Mouse (Mus musculus) midbrain, embryonic 13.5 days (tissue): Measurements from ENCODE around the gene Cpsf4l. TPM values are rescaled to one million over a fixed set of nuclear protein-coding genes. Genes with fewer than 3 reads are reported as not detected.
A peak's percentile ranks its signal among the peaks of the same experiment; 100 is the strongest.

Source experiments
- ATAC-seq: fragments of 200-750 bp; cut with Nextera tagmentation; 2 replicates; pipeline ENCODE4 v1.8.0; 2017; ENCODE audit warnings: mild to moderate bottlenecking, moderate TSS enrichment, moderate library complexity
- H3K27ac ChIP-seq: fragments of 300-500 bp; sonication (generic); 2 replicates; pipeline ENCODE4 v1.5.1; 2015; ENCODE audit warnings: inconsistent platforms, mild to moderate bottlenecking, moderate library complexity
- H3K27me3 ChIP-seq: fragments of 300-500 bp; sonication (generic); 2 replicates; pipeline ENCODE4 v1.6.1; 2015; ENCODE audit warnings: mild to moderate bottlenecking, inconsistent platforms
- H3K36me3 ChIP-seq: fragments of 300-500 bp; sonication (generic); 2 replicates; pipeline ENCODE4 v1.6.1; 2015; ENCODE audit warnings: mild to moderate bottlenecking, inconsistent platforms
- H3K4me1 ChIP-seq: fragments of 300-500 bp; sonication (generic); replicated peaks from 2 replicates; pipeline ENCODE4 v1.6.1; 2015; ENCODE audit warnings: inconsistent platforms
- H3K4me2 ChIP-seq: fragments of 300-500 bp; sonication (generic); replicated peaks from 2 replicates; pipeline ENCODE4 v1.6.1; 2015; ENCODE audit warnings: moderate library complexity, mild to moderate bottlenecking, inconsistent platforms
- H3K4me3 ChIP-seq: fragments of 300-500 bp; sonication (generic); replicated peaks from 2 replicates; pipeline ENCODE4 v1.5.1; 2015; ENCODE audit warnings: mild to moderate bottlenecking, inconsistent platforms
- H3K9ac ChIP-seq: fragments of 300-500 bp; sonication (generic); replicated peaks from 2 replicates; pipeline ENCODE4 v1.6.1; 2015; ENCODE audit warnings: mild to moderate bottlenecking, inconsistent platforms
- H3K9me3 ChIP-seq: fragments of 300-500 bp; sonication (generic); 2 replicates; pipeline ENCODE4 v1.6.1; 2016; ENCODE audit warnings: mild to moderate bottlenecking, inconsistent platforms
- WGBS: fragments of 180-500 bp; shearing (Covaris S2); methylation state at CpG from one replicate; pipeline ENCODE4 v1.1.7; 2015; 5-methylcytosine and 5-hydroxymethylcytosine counted together
- polyA plus RNA-seq: library from polyadenylated mRNA; unstranded; fragments of >200 nt; fragmentation: Nextera tagmentation; extraction: Ambion mirVana; gene quantifications from 2 replicates; pipeline ENCODE4 v1.2.1, GENCODE M21; 2015

Cpsf4l gene
- polyA plus RNA-seq, 1 experiment from 2014 or later: 0.54 TPM

- Histone ChIP-seq H3K36me3 (peaks cover 85% of the 10 kb centered on the region), H3K9ac (no peak overlapping the region), H3K4me1 (peaks cover 13% of the 10 kb centered on the region), H3K9me3 (no peaks in the 10 kb centered on the region), H3K4me2 (no peak overlapping the region), H3K27ac (no peak overlapping the region), H3K27me3 (no peaks in the 10 kb centered on the region), H3K4me3 (no peak overlapping the region)
- 94% methylated on average over 5 of the region's 5 CpGs for WGBS
- ATAC-seq: no peak
These were observed 18.5 kb downstream of the Cpsf4l start for GRCm38 (mm10) chr11:113691318-113691717.

- Histone ChIP-seq H3K36me3 (peaks cover 76% of the 10 kb centered on the region), H3K4me3 (no peak overlapping the region), H3K4me2 (no peak overlapping the region), H3K27me3 (no peaks in the 10 kb centered on the region), H3K9ac (no peak overlapping the region), H3K27ac (no peak overlapping the region), H3K9me3 (no peaks in the 10 kb centered on the region), H3K4me1 (peaks cover 20% of the 10 kb centered on the region)
- 94% methylated on average over 12 of the region's 12 CpGs for WGBS
- no peak for ATAC-seq
These were observed 19.3 kb downstream of the Cpsf4l start for GRCm38 (mm10) chr11:113690506-113690905.

- ATAC-seq: no peak
- Histone ChIP-seq H3K4me2 (peak overlapping the region; percentile 2), H3K9me3 (no peaks in the 10 kb centered on the region), H3K4me1 (peaks cover 42% of the 10 kb centered on the region), H3K27me3 (no peaks in the 10 kb centered on the region), H3K4me3 (no peak overlapping the region), H3K36me3 (peaks cover 42% of the 10 kb centered on the region), H3K9ac (peak overlapping the region; percentile 48), H3K27ac (no peak overlapping the region)
- 45% methylated on average over 2 of the region's 2 CpGs for WGBS
These were observed 22.8 kb downstream of the Cpsf4l start for GRCm38 (mm10) chr11:113687031-113687430.

GRCm38 (mm10) chr11:113684707-113685426 is 24.9 kb downstream of the Cpsf4l start:
- no peak for ATAC-seq
- peaks cover 24% of the 10 kb centered on the region for H3K36me3 ChIP-seq
- peak overlapping the region; percentile 80 for H3K9ac ChIP-seq
- H3K4me2 ChIP-seq: peak overlapping the region; percentile 83
- 45% methylated on average over 25 of the region's 25 CpGs for WGBS
- peaks cover 51% of the 10 kb centered on the region for H3K4me1 ChIP-seq
- no peaks in the 10 kb centered on the region for H3K27me3 ChIP-seq
- peak overlapping the region; percentile 85 for H3K4me3 ChIP-seq
- no peaks in the 10 kb centered on the region for H3K9me3 ChIP-seq
- peak overlapping the region; percentile 96 for H3K27ac ChIP-seq

- Histone ChIP-seq H3K27me3 (no peaks in the 10 kb centered on the region), H3K4me2 (peak within 1 kb of the TSS; percentile 94), H3K27ac (peak within 1 kb of the TSS; percentile 96), H3K9ac (peak within 1 kb of the TSS; percentile 86), H3K36me3 (peaks cover 17% of the 10 kb centered on the region), H3K4me3 (peak within 1 kb of the TSS; percentile 85), H3K4me1 (peaks cover 51% of the 10 kb centered on the region), H3K9me3 (no peaks in the 10 kb centered on the region)
- peak; percentile 96 for ATAC-seq
- under 1% methylated on average over 61 of the region's 73 CpGs for WGBS
These were observed 25.7 kb downstream of the Cpsf4l start, which contains the start of the genes Fam104a and D11Wsu47e for GRCm38 (mm10) chr11:113683957-113684706. Gene Fam104a (minus strand): TSS chr11:113684155. Gene D11Wsu47e (plus strand): TSS chr11:113684412.

- peaks cover 11% of the 10 kb centered on the region for H3K36me3 ChIP-seq
- 0% methylated on average over 25 of the region's 38 CpGs for WGBS
- ATAC-seq: peak; percentile 85; the same call in 1 of the 2 replicates
- H3K9me3 ChIP-seq: no peaks in the 10 kb centered on the region
- peak overlapping the region; percentile 86 for H3K9ac ChIP-seq
- peaks cover 51% of the 10 kb centered on the region for H3K4me1 ChIP-seq
- H3K27me3 ChIP-seq: no peaks in the 10 kb centered on the region
- H3K4me2 ChIP-seq: peak overlapping the region; percentile 94
- H3K27ac ChIP-seq: peak overlapping the region; percentile 96
- peak overlapping the region; percentile 85 for H3K4me3 ChIP-seq
These were observed 26.2 kb downstream of the Cpsf4l start for GRCm38 (mm10) chr11:113683627-113683956.

GRCm38 (mm10) chr11:113682897-113683626 is 26.8 kb downstream of the Cpsf4l start:
- peaks cover 56% of the 10 kb centered on the region for H3K4me1 ChIP-seq
- H3K4me3 ChIP-seq: peak overlapping the region; percentile 85
- H3K9me3 ChIP-seq: no peaks in the 10 kb centered on the region
- peak overlapping the region; percentile 94 for H3K4me2 ChIP-seq
- peak overlapping the region; percentile 86 for H3K9ac ChIP-seq
- peaks cover 6% of the 10 kb centered on the region for H3K36me3 ChIP-seq
- WGBS: 3% methylated on average over 35 of the region's 38 CpGs
- H3K27ac ChIP-seq: peak overlapping the region; percentile 96
- no peaks in the 10 kb centered on the region for H3K27me3 ChIP-seq
- peak; percentile 14 for ATAC-seq

GRCm38 (mm10) chr11:113681979-113682378 is 27.8 kb downstream of the Cpsf4l start:
- no peak overlapping the region for H3K9ac ChIP-seq
- H3K4me1 ChIP-seq: peaks cover 58% of the 10 kb centered on the region
- peak overlapping the region; percentile 94 for H3K4me2 ChIP-seq
- peaks cover 2% of the 10 kb centered on the region for H3K36me3 ChIP-seq
- peak overlapping the region; percentile 4; the same call in 1 of the 2 replicates for H3K4me3 ChIP-seq
- H3K9me3 ChIP-seq: no peaks in the 10 kb centered on the region
- no peaks in the 10 kb centered on the region for H3K27me3 ChIP-seq
- H3K27ac ChIP-seq: no peak overlapping the region
- no peak for ATAC-seq

- Histone ChIP-seq H3K9ac (no peak overlapping the region), H3K9me3 (no peaks in the 10 kb centered on the region), H3K36me3 (peaks cover 12% of the 10 kb centered on the region), H3K4me2 (no peak overlapping the region), H3K4me1 (peaks cover 48% of the 10 kb centered on the region), H3K27ac (no peak overlapping the region), H3K27me3 (no peaks in the 10 kb centered on the region), H3K4me3 (no peak overlapping the region)
- WGBS: 93% methylated on average over 2 of the region's 2 CpGs
- no peak for ATAC-seq
These were observed 28.9 kb downstream of the Cpsf4l start for GRCm38 (mm10) chr11:113680954-113681353.

GRCm38 (mm10) chr11:113678373-113678772 is 31.4 kb downstream of the Cpsf4l start:
- peaks cover 34% of the 10 kb centered on the region for H3K4me1 ChIP-seq
- no peak overlapping the region for H3K4me3 ChIP-seq
- no peak for ATAC-seq
- H3K27ac ChIP-seq: no peak overlapping the region
- peaks cover 28% of the 10 kb centered on the region for H3K36me3 ChIP-seq
- no peak overlapping the region for H3K4me2 ChIP-seq
- H3K27me3 ChIP-seq: no peaks in the 10 kb centered on the region
- H3K9me3 ChIP-seq: no peaks in the 10 kb centered on the region
- WGBS: 91% methylated on average over 8 of the region's 8 CpGs
- no peak overlapping the region for H3K9ac ChIP-seq

- Histone ChIP-seq H3K36me3 (peaks cover 37% of the 10 kb centered on the region), H3K4me2 (no peak overlapping the region), H3K9me3 (no peaks in the 10 kb centered on the region), H3K9ac (no peak overlapping the region), H3K27ac (no peak overlapping the region), H3K4me1 (peaks cover 25% of the 10 kb centered on the region), H3K4me3 (no peak overlapping the region), H3K27me3 (no peaks in the 10 kb centered on the region)
- ATAC-seq: no peak
- WGBS: 94% methylated on average over 2 of the region's 2 CpGs
These were observed 32.4 kb downstream of the Cpsf4l start for GRCm38 (mm10) chr11:113677378-113677777.

- ATAC-seq: no peak
- H3K36me3 ChIP-seq: peaks cover 43% of the 10 kb centered on the region
- 71% methylated on average over 2 of the region's 2 CpGs for WGBS
- no peaks in the 10 kb centered on the region for H3K27me3 ChIP-seq
- H3K27ac ChIP-seq: no peak overlapping the region
- no peak overlapping the region for H3K4me2 ChIP-seq
- no peak overlapping the region for H3K9ac ChIP-seq
- no peaks in the 10 kb centered on the region for H3K9me3 ChIP-seq
- no peak overlapping the region for H3K4me3 ChIP-seq
- H3K4me1 ChIP-seq: peaks cover 20% of the 10 kb centered on the region
These were observed 33.0 kb downstream of the Cpsf4l start for GRCm38 (mm10) chr11:113676847-113677246.
